Mouse (Mus musculus): ENCODE data around the gene Hist1h2ab. TPM values are rescaled to one million over a fixed set of nuclear protein-coding genes. Genes with fewer than 3 reads are reported as not detected.
"Not testable (repeated sequence)": the region's sequence is repeated elsewhere in the genome, so short reads cannot be mapped to it uniquely, and the experiment has no call there.

Gene Hist1h2ab
- polyA plus RNA-seq (2016; fragmentation: Nextera tagmentation; extraction: Ambion mirVana) = 53.0 and 53.2 TPM in 2 replicates

DNA sequence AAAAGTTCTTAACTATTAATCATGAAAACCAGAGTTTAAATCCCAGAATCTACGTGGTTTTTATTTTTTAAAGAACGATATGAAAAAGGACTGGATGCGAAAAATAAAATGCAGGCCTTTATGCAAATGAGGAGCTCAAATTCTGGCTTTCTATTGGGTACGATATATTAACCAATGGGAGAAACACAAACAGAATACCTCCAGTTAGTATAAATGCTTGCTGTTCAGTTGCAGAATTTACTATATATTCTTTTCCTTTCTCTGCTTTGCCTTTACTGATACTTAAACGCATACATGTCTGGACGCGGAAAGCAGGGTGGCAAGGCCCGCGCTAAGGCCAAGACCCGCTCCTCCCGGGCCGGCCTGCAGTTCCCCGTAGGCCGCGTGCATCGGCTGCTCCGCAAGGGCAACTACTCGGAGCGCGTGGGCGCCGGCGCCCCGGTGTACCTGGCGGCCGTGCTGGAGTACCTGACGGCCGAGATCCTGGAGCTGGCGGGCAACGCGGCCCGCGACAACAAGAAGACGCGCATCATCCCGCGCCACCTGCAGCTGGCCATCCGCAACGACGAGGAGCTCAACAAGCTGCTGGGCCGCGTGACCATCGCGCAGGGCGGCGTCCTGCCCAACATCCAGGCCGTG is at the start of gene Hist1h2ab:
Gene Hist1h2ab, plus strand, starts transcription at position 288 of the 639 bp plus-strand sequence.
- not testable (repeated sequence) for H3K27me3 ChIP-seq, H3K9me3 ChIP-seq, H3K36me3 ChIP-seq
- Histone ChIP-seq H3K4me1 (peaks cover 22% of the 10 kb centered on the region), H3K4me3 (peak within 1 kb of the TSS; percentile 47), H3K9ac (replicated peaks) (peak within 1 kb of the TSS; percentile 54), H3K27ac (replicated peaks) (peak within 1 kb of the TSS; percentile 95), H3K4me2 (replicated peaks) (peak within 1 kb of the TSS; percentile 60)
- ATAC-seq (ENCODE audit: low FRiP score, low read depth) = peak; percentile 47
- WGBS = under 1% methylated on average over 35 of the region's 47 CpGs

DNA sequence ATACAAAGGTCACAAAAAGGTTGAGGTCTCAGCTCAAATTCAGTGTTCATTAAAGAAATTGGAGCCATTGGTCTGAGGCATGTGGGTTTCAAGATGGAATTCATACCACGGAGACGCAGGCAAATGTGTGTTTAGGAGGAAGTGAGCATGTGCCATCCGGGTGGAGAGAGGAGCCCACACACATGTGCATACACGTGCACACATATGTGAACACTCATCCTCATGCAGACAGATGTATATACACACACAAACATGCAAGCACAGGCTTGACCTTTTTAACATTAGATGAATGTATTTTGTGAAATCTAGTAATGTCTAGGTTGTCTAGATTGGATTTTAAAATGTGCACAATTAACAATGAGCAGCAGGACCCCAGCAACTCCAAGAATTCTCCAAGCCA is 48.7 kb upstream of the Hist1h2ab start:
- H3K9ac ChIP-seq (replicated peaks) = no peak overlapping the region
- H3K4me3 ChIP-seq = no peak overlapping the region
- ATAC-seq (ENCODE audit: low FRiP score, low read depth) = no peak
- no peak overlapping the region for H3K27ac ChIP-seq (replicated peaks)
- 87% methylated on average over 4 of the region's 4 CpGs for WGBS
- H3K36me3 ChIP-seq = no peaks in the 10 kb centered on the region
- H3K27me3 ChIP-seq = no peaks in the 10 kb centered on the region
- H3K9me3 ChIP-seq = no peaks in the 10 kb centered on the region
- no peak overlapping the region for H3K4me2 ChIP-seq (replicated peaks)
- H3K4me1 ChIP-seq = 0 out of 2 replicates have a peak, but pooled peaks cover 5% of the 10 kb centered on the region

DNA sequence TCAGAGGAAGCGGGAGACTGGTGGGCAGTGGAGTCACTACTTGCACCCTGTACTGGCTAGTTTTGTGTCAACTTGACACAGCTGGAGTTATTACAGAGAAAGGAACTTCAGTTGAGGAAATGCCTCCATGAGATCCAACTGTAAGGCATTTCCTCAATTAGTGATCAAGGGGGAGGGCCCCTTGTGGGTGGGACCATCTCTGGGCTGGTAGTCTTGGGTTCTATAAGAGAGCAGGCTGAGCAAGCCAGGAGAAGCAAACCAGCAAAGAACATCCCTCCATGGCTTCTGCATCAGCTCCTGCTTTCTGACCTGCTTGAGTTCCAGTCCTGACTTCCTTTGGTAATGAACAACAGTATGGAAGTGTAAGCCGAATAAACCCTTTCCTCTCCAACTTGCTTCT is 48.1 kb upstream of the Hist1h2ab start:
- ATAC-seq (ENCODE audit: low FRiP score, low read depth) = not testable (repeated sequence)

GRCm38 (mm10) chr13:23705751-23706356 is 45.1 kb upstream of the Hist1h2ab start:
- 92% methylated on average over 7 of the region's 7 CpGs for WGBS
- H3K27me3 ChIP-seq = peaks cover 6% of the 10 kb centered on the region; the same call in 1 of the 2 replicates
- H3K9me3 ChIP-seq = no peaks in the 10 kb centered on the region
- no peak for ATAC-seq (ENCODE audit: low FRiP score, low read depth)
- H3K36me3 ChIP-seq = no peaks in the 10 kb centered on the region
- no peak overlapping the region for H3K9ac ChIP-seq (replicated peaks)
- H3K27ac ChIP-seq (replicated peaks) = no peak overlapping the region
- peaks cover 16% of the 10 kb centered on the region for H3K4me1 ChIP-seq
- no peak overlapping the region for H3K4me3 ChIP-seq
- H3K4me2 ChIP-seq (replicated peaks) = no peak overlapping the region

More for the DNA sequence above, 48.1 kb upstream of the Hist1h2ab start:
- H3K27ac ChIP-seq (replicated peaks); H3K4me2 ChIP-seq (replicated peaks); H3K36me3 ChIP-seq; H3K4me1 ChIP-seq; H3K9me3 ChIP-seq; H3K9ac ChIP-seq (replicated peaks); H3K27me3 ChIP-seq; H3K4me3 ChIP-seq: not testable (repeated sequence)
- WGBS = 90% methylated on average over 2 of the region's 2 CpGs

DNA sequence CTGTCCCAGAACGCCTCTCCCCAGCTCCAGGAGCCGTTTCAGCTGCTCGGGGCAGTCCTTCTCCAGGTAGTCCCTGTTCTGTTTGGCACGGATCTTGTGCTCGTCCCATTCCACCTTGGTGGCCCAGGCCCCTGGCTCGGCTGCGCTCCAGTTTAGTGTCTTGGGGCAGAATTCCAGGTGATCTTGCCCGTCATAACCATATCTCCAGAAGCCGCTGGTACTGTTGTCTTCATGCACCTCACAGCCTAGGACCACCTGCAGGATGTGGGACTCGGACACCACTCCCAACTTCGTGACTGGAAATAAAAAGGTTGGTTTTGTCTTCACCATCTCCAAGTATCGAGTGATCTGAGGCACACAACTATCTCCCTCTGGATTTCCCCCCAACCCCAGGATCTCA is 44.2 kb upstream of the Hist1h2ab start:
- Histone ChIP-seq H3K9ac (replicated peaks) (no peak overlapping the region), H3K4me1 (peaks cover 16% of the 10 kb centered on the region), H3K4me2 (replicated peaks) (no peak overlapping the region), H3K36me3 (no peaks in the 10 kb centered on the region), H3K9me3 (no peaks in the 10 kb centered on the region), H3K4me3 (no peak overlapping the region), H3K27me3 (peaks cover 11% of the 10 kb centered on the region; the same call in 1 of the 2 replicates), H3K27ac (replicated peaks) (no peak overlapping the region)
- no peak for ATAC-seq (ENCODE audit: low FRiP score, low read depth)
- WGBS = 94% methylated on average over 12 of the region's 12 CpGs

GRCm38 (mm10) chr13:23708041-23708440 is 42.9 kb upstream of the Hist1h2ab start:
- no peaks in the 10 kb centered on the region for H3K36me3 ChIP-seq
- no peak overlapping the region for H3K9ac ChIP-seq (replicated peaks)
- no peak overlapping the region for H3K4me2 ChIP-seq (replicated peaks)
- H3K4me1 ChIP-seq = peaks cover 16% of the 10 kb centered on the region
- no peak overlapping the region for H3K4me3 ChIP-seq
- H3K27ac ChIP-seq (replicated peaks) = no peak overlapping the region
- no peaks in the 10 kb centered on the region for H3K9me3 ChIP-seq
- 79% methylated on average over 4 of the region's 4 CpGs for WGBS
- peaks cover 11% of the 10 kb centered on the region; the same call in 1 of the 2 replicates for H3K27me3 ChIP-seq
- ATAC-seq (ENCODE audit: low FRiP score, low read depth) = no peak

- Histone ChIP-seq H3K4me1 (peaks cover 16% of the 10 kb centered on the region), H3K36me3 (no peaks in the 10 kb centered on the region), H3K9ac (replicated peaks) (no peak overlapping the region), H3K27ac (replicated peaks) (no peak overlapping the region), H3K4me2 (replicated peaks) (no peak overlapping the region), H3K27me3 (peaks cover 11% of the 10 kb centered on the region; the same call in 1 of the 2 replicates), H3K9me3 (no peaks in the 10 kb centered on the region), H3K4me3 (no peak overlapping the region)
- WGBS = 84% methylated on average over 4 of the region's 4 CpGs
- no peak for ATAC-seq (ENCODE audit: low FRiP score, low read depth)
These were observed 42.3 kb upstream of the Hist1h2ab start for GRCm38 (mm10) chr13:23708654-23709053.

DNA sequence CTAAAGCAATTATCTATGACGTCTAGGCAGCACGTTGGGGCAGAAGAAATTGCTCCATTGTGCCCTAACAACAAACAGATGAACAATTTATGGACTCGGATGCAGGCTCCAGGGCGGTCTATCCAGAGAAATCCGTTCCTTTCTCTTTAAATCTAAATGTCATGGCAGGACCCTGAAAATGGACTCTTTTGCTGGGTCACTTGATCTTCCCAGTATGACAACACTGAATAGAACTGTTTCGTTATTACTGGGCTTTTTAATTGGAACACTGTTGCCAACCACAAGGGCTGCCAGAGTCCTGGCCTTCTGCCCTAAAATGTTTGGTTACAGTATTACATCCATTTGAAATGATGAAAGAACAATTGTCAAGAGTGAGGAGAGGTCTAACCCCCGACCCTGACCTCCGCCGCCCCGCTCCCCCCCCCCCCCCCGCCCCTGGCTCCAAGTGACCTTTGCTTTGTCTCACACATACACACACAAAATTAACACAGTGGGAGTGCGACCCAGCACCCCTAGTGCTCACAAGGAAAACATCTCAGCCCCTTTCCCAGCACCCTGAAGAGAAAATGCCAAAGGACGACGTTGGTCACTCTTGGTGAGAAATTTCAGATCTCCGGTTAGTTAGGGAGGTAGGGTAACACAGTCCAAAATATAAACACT is 41.1 kb upstream of the Hist1h2ab start:
- Histone ChIP-seq H3K4me2 (replicated peaks) (peak overlapping the region; percentile 57), H3K9me3 (no peaks in the 10 kb centered on the region), H3K27me3 (peaks cover 11% of the 10 kb centered on the region; the same call in 1 of the 2 replicates), H3K4me3 (peak overlapping the region; percentile 34), H3K27ac (replicated peaks) (no peak overlapping the region), H3K36me3 (no peaks in the 10 kb centered on the region), H3K9ac (replicated peaks) (peak overlapping the region; percentile 37; the same call in 1 of the 2 replicates), H3K4me1 (peaks cover 16% of the 10 kb centered on the region)
- ATAC-seq (ENCODE audit: low FRiP score, low read depth) = no peak
- 23% methylated on average over 11 of the region's 15 CpGs for WGBS

GRCm38 (mm10) chr13:23710374-23711089 is 40.4 kb upstream of the Hist1h2ab start, which contains the start of gene Hfe:
Gene Hfe (minus strand): TSS chr13:23710854.
- H3K4me2 ChIP-seq (replicated peaks) = peak within 1 kb of the TSS; percentile 57
- ATAC-seq (ENCODE audit: low FRiP score, low read depth) = no peak
- H3K27me3 ChIP-seq = peaks cover 11% of the 10 kb centered on the region; the same call in 1 of the 2 replicates
- 5% methylated on average over 16 of the region's 17 CpGs for WGBS
- H3K27ac ChIP-seq (replicated peaks) = no peak within 1 kb of the TSS
- H3K4me1 ChIP-seq = peaks cover 16% of the 10 kb centered on the region
- peak within 1 kb of the TSS; percentile 37; the same call in 1 of the 2 replicates for H3K9ac ChIP-seq (replicated peaks)
- peak within 1 kb of the TSS; percentile 34 for H3K4me3 ChIP-seq
- H3K9me3 ChIP-seq = no peaks in the 10 kb centered on the region
- H3K36me3 ChIP-seq = no peaks in the 10 kb centered on the region

DNA sequence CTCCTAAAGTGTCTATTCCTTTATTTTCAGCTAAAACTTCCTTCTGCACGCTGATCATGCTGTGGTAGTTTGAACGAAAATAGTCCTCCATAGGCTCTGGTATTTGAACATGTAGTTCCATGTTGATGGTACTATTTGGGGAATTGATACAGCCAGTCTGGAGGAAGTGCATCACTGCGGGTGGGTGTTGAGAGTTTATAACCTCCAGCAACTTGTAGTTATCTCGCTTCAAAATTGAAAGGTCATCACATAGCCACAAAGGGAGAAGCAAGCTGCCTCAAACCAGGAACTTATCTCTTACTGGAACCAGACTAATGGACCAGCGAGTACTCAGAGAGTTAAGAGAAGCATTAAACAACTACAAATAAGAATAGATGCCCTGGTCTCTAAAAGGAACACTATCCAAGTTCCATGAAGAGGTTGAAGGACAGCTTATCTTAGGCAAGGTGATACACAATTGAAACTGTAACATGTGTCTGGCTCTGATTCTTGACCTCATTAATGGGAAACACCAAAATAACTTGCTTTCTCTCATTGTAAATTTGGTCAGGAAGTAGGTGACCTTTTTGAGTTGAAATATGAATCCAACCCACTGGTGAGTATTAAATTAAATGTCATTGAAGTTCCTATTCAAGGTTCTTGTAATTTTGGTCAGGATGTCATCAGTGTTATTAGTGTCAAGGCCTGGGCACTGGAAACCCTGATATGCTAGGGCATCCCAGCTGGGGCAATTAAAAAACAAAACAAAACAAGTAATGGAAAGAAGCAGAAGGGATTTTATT is 34.5 kb upstream of the Hist1h2ab start:
- H3K9me3 ChIP-seq = no peaks in the 10 kb centered on the region
- WGBS = 87% methylated on average over 5 of the region's 5 CpGs
- no peak for ATAC-seq (ENCODE audit: low FRiP score, low read depth)
- H3K9ac ChIP-seq (replicated peaks) = no peak overlapping the region
- no peak overlapping the region for H3K4me2 ChIP-seq (replicated peaks)
- H3K27ac ChIP-seq (replicated peaks) = no peak overlapping the region
- no peak overlapping the region for H3K4me3 ChIP-seq
- H3K4me1 ChIP-seq = no peaks in the 10 kb centered on the region
- H3K36me3 ChIP-seq = no peaks in the 10 kb centered on the region
- H3K27me3 ChIP-seq = 0 out of 2 replicates have a peak, but pooled peaks cover under 1% of the 10 kb centered on the region

GRCm38 (mm10) chr13:23717176-23717575 is 33.8 kb upstream of the Hist1h2ab start:
- WGBS = 56% methylated on average over 11 of the region's 11 CpGs
- Histone ChIP-seq H3K4me2 (replicated peaks) (no peak overlapping the region), H3K4me1 (no peaks in the 10 kb centered on the region), H3K4me3 (no peak overlapping the region), H3K27me3 (no peaks in the 10 kb centered on the region), H3K27ac (replicated peaks) (no peak overlapping the region), H3K9ac (replicated peaks) (no peak overlapping the region), H3K9me3 (no peaks in the 10 kb centered on the region), H3K36me3 (no peaks in the 10 kb centered on the region)
- no peak for ATAC-seq (ENCODE audit: low FRiP score, low read depth)

Measured in midbrain, embryonic 12.5 days (tissue).